Mouse (Mus musculus) layer of hippocampus, postnatal 14 days (tissue): Measurements from ENCODE around the gene Eml2. TPM values are rescaled to one million over a fixed set of nuclear protein-coding genes. Genes with fewer than 3 reads are reported as not detected.

ENCODE experiments used
- microRNA-seq, 2 experiments: library from miRNA; unstranded; fragments of <30 nt; microRNA quantifications; one replicate each; pipeline ENCODE4 v1.2.0; 2021
- total RNA-seq, 2 experiments: library from RNA; stranded (reverse); gene quantifications; 2 replicates each; pipeline ENCODE4 v1.2.3; 2021

Eml2 gene
- total RNA-seq, 2 experiments from 2014 or later = 175 to 197 TPM

Small RNAs within 50 kb of the gene (microRNA-seq; reads per million reads assigned to microRNA genes)
- 6,749 to 6,898 reads per million in 2 experiments for gene Mir330

Other genes with a start within 250 kb of the Eml2 start
- gene Nanos2, start 189.0 kb upstream of the Eml2 start, total RNA-seq = 1 to 10 TPM in 1 of 2 experiments, under 1 TPM in 1; 0.48 to 1.3 TPM
- 10 to 100 TPM; 35.6 to 40.5 TPM for gene Mypop, start 185.2 kb upstream of the Eml2 start, total RNA-seq
- 10 to 100 TPM; 43.7 to 44.5 TPM for gene Irf2bp1, start 172.4 kb upstream of the Eml2 start, total RNA-seq
- not detected for gene Foxa3, start 152.9 kb upstream of the Eml2 start, total RNA-seq
- 100 to 1,000 TPM; 103 to 105 TPM for gene Sympk, start 152.0 kb upstream of the Eml2 start, total RNA-seq
- under 1 TPM in 1 of 2 experiments, not detected in 1; 0.21 TPM for gene Rsph6a, start 121.7 kb upstream of the Eml2 start, total RNA-seq
- 100 to 1,000 TPM; 141 to 147 TPM for gene Dmwd, start 100.2 kb upstream of the Eml2 start, total RNA-seq
- 10 to 100 TPM; 33.0 to 42.3 TPM for gene Dmpk, start 92.6 kb upstream of the Eml2 start, total RNA-seq
- 1 to 10 TPM; 2.1 to 2.7 TPM for gene Six5, start 81.8 kb upstream of the Eml2 start, total RNA-seq
- under 1 TPM; 0.72 to 0.78 TPM for gene Gm4969, start 58.1 kb upstream of the Eml2 start, total RNA-seq
- gene Fbxo46, start 56.6 kb upstream of the Eml2 start, total RNA-seq = 10 to 100 TPM; 11.0 to 14.0 TPM
- gene Qpctl, start 27.1 kb upstream of the Eml2 start, total RNA-seq = 10 to 100 TPM; 19.5 to 22.4 TPM
- gene Snrpd2, start 26.7 kb upstream of the Eml2 start, total RNA-seq = 10 to 100 TPM; 76.5 to 86.4 TPM
- gene Gipr, start 10.3 kb upstream of the Eml2 start, total RNA-seq = 1 to 10 TPM in 1 of 2 experiments, under 1 TPM in 1; 0.55 to 1.6 TPM
- 1 to 10 TPM; 4.1 to 4.6 TPM for gene Gpr4, start 36.1 kb downstream of the Eml2 start, total RNA-seq
- gene Opa3, start 51.9 kb downstream of the Eml2 start, total RNA-seq = 10 to 100 TPM; 37.3 to 39.9 TPM
- 10 to 100 TPM; 23.2 to 24.2 TPM for gene Vasp, start 95.4 kb downstream of the Eml2 start, total RNA-seq
- under 1 TPM in 1 of 2 experiments, not detected in 1; 0.79 TPM for gene Ppm1n, start 103.6 kb downstream of the Eml2 start, total RNA-seq
- 100 to 1,000 TPM in 1 of 2 experiments, 10 to 100 TPM in 1; 93.0 to 104 TPM for gene Rtn2, start 106.2 kb downstream of the Eml2 start, total RNA-seq
- gene Fosb, start 133.6 kb downstream of the Eml2 start, total RNA-seq = 1 to 10 TPM; 6.1 to 6.5 TPM
- gene Ercc1, start 168.4 kb downstream of the Eml2 start, total RNA-seq = 10 to 100 TPM; 38.3 to 44.7 TPM
- gene Cd3eap, start 183.1 kb downstream of the Eml2 start, total RNA-seq = 10 to 100 TPM; 19.6 to 19.8 TPM
- gene Ppp1r13l, start 183.3 kb downstream of the Eml2 start, total RNA-seq = 1 to 10 TPM; 4.5 to 6.7 TPM
- 10 to 100 TPM; 28.2 to 34.7 TPM for gene Ercc2, start 205.6 kb downstream of the Eml2 start, total RNA-seq
- gene Klc3, start 227.7 kb downstream of the Eml2 start, total RNA-seq = 1 to 10 TPM; 3.5 to 4.1 TPM
- gene Ckm, start 228.4 kb downstream of the Eml2 start, total RNA-seq = not detected